Mouse (Mus musculus) C2C12 (cell line): Measurements from ENCODE around the gene Fuca1.

ENCODE experiments used
- CEBPB ChIP-seq: IDR thresholded peaks from one replicate; pipeline ENCODE4 v1.6.1; 2011; ENCODE audit warnings: low read depth, mild to moderate bottlenecking, control low read depth, moderate library complexity
- CTCF ChIP-seq: IDR thresholded peaks from one replicate; pipeline ENCODE4 v1.5.1; 2011; ENCODE audit not compliant: control insufficient read depth, insufficient read depth, insufficient read length
- FOSL1 ChIP-seq: IDR thresholded peaks from one replicate; pipeline ENCODE4 v1.8.0; 2011; ENCODE audit warnings: mild to moderate bottlenecking, low read length; ENCODE audit not compliant: poor library complexity, insufficient read depth, severe bottlenecking
- MYOG ChIP-seq: IDR thresholded peaks from one replicate; pipeline ENCODE4 v1.6.1; 2011; ENCODE audit not compliant: control insufficient read depth, insufficient read length; ENCODE audit errors: extremely low read depth

- TF ChIP-seq CTCF (no peak), CEBPB (no peak), MYOG (no peak), FOSL1 (no peak)
Observed at GRCm38 (mm10) chr4:135904810-135905209, 15.7 kb upstream of the Fuca1 start.
